Mouse (Mus musculus): Measurements from ENCODE around the gene Usp22. TPM values are rescaled to one million over a fixed set of nuclear protein-coding genes. Genes with fewer than 3 reads are reported as not detected.
"Not testable (repeated sequence)": the region's sequence is repeated elsewhere in the genome, so short reads cannot be mapped to it uniquely, and the experiment has no call there.

The Usp22 gene
- polyA plus RNA-seq, 1 experiment from 2014 or later: 106 TPM

GRCm38 (mm10) chr11:61205167-61205950 is 30.5 kb upstream of the Usp22 start:
- peaks cover 22% of the 10 kb centered on the region for H3K27me3 ChIP-seq (replicated peaks)
- no peak overlapping the region for H3K4me3 ChIP-seq
- H3K4me2 ChIP-seq: no peak overlapping the region
- H3K4me1 ChIP-seq (replicated peaks): peaks cover 14% of the 10 kb centered on the region
- ATAC-seq (ENCODE audit: insufficient number of reproducible peaks, low FRiP score): no peak
- H3K9me3 ChIP-seq (replicated peaks): no peaks in the 10 kb centered on the region
- WGBS: 87% methylated on average over 10 of the region's 10 CpGs
- H3K36me3 ChIP-seq: no peaks in the 10 kb centered on the region
- H3K9ac ChIP-seq: no peak overlapping the region
- H3K27ac ChIP-seq (ENCODE audit: poor library complexity, severe bottlenecking): no peak overlapping the region

GRCm38 (mm10) chr11:61202810-61203209 is 28.0 kb upstream of the Usp22 start:
- no peak overlapping the region for H3K4me3 ChIP-seq
- 0 out of 2 replicates have a peak, but pooled peaks cover 4% of the 10 kb centered on the region for H3K27me3 ChIP-seq (replicated peaks)
- no peaks in the 10 kb centered on the region for H3K9me3 ChIP-seq (replicated peaks)
- WGBS: 62% methylated on average over 2 of the region's 2 CpGs
- H3K9ac ChIP-seq: no peak overlapping the region
- H3K4me1 ChIP-seq (replicated peaks): peaks cover 10% of the 10 kb centered on the region
- no peak overlapping the region for H3K27ac ChIP-seq (ENCODE audit: poor library complexity, severe bottlenecking)
- no peak for ATAC-seq (ENCODE audit: insufficient number of reproducible peaks, low FRiP score)
- no peak overlapping the region for H3K4me2 ChIP-seq
- no peaks in the 10 kb centered on the region for H3K36me3 ChIP-seq

GRCm38 (mm10) chr11:61202186-61202585 is 27.3 kb upstream of the Usp22 start:
- no peak for ATAC-seq (ENCODE audit: insufficient number of reproducible peaks, low FRiP score)
- no peaks in the 10 kb centered on the region for H3K9me3 ChIP-seq (replicated peaks)
- WGBS: 74% methylated on average over 6 of the region's 6 CpGs

GRCm38 (mm10) chr11:61199620-61200362 is 24.9 kb upstream of the Usp22 start:
- Histone ChIP-seq H3K27ac (ENCODE audit: poor library complexity, severe bottlenecking) (no peak overlapping the region), H3K9ac (no peak overlapping the region), H3K27me3 (replicated peaks) (peaks cover 4% of the 10 kb centered on the region; the same call in 1 of the 2 replicates), H3K4me3 (no peak overlapping the region), H3K4me1 (replicated peaks) (0 out of 2 replicates have a peak, but pooled peaks cover 3% of the 10 kb centered on the region), H3K4me2 (no peak overlapping the region), H3K9me3 (replicated peaks) (no peaks in the 10 kb centered on the region), H3K36me3 (no peaks in the 10 kb centered on the region)
- ATAC-seq (ENCODE audit: insufficient number of reproducible peaks, low FRiP score): no peak
- WGBS: 55% methylated on average over 4 of the region's 4 CpGs

More at GRCm38 (mm10) chr11:61202186-61202585, 27.3 kb upstream of the Usp22 start:
- Histone ChIP-seq H3K9ac (no peak overlapping the region), H3K36me3 (no peaks in the 10 kb centered on the region), H3K27me3 (replicated peaks) (0 out of 2 replicates have a peak, but pooled peaks cover 4% of the 10 kb centered on the region), H3K4me1 (replicated peaks) (peaks cover 4% of the 10 kb centered on the region), H3K27ac (ENCODE audit: poor library complexity, severe bottlenecking) (no peak overlapping the region), H3K4me2 (no peak overlapping the region), H3K4me3 (no peak overlapping the region)

GRCm38 (mm10) chr11:61197935-61198334 is 23.1 kb upstream of the Usp22 start:
- peaks cover 13% of the 10 kb centered on the region for H3K27me3 ChIP-seq (replicated peaks)
- no peak overlapping the region for H3K4me2 ChIP-seq
- no peaks in the 10 kb centered on the region for H3K9me3 ChIP-seq (replicated peaks)
- no peak overlapping the region for H3K27ac ChIP-seq (ENCODE audit: poor library complexity, severe bottlenecking)
- no peak overlapping the region for H3K9ac ChIP-seq
- H3K4me3 ChIP-seq: no peak overlapping the region
- 0 out of 2 replicates have a peak, but pooled peaks cover 3% of the 10 kb centered on the region for H3K4me1 ChIP-seq (replicated peaks)
- H3K36me3 ChIP-seq: no peaks in the 10 kb centered on the region
- no peak for ATAC-seq (ENCODE audit: insufficient number of reproducible peaks, low FRiP score)

- Histone ChIP-seq H3K9ac (0 out of 2 replicates have a peak overlapping the region, but pooled peaks have one; percentile 15), H3K4me2 (no peak overlapping the region), H3K4me3 (no peak overlapping the region), H3K36me3 (no peaks in the 10 kb centered on the region), H3K27ac (ENCODE audit: poor library complexity, severe bottlenecking) (no peak overlapping the region), H3K27me3 (replicated peaks) (peaks cover 13% of the 10 kb centered on the region), H3K4me1 (replicated peaks) (0 out of 2 replicates have a peak, but pooled peaks cover 3% of the 10 kb centered on the region), H3K9me3 (replicated peaks) (no peaks in the 10 kb centered on the region)
- no peak for ATAC-seq (ENCODE audit: insufficient number of reproducible peaks, low FRiP score)
- WGBS: 79% methylated on average over 14 of the region's 14 CpGs
These were observed 21.9 kb upstream of the Usp22 start for GRCm38 (mm10) chr11:61196616-61197353.

GRCm38 (mm10) chr11:61193392-61193791 is 18.5 kb upstream of the Usp22 start:
- no peak for ATAC-seq (ENCODE audit: insufficient number of reproducible peaks, low FRiP score)
- no peaks in the 10 kb centered on the region for H3K36me3 ChIP-seq
- no peaks in the 10 kb centered on the region for H3K4me1 ChIP-seq (replicated peaks)
- no peak overlapping the region for H3K9ac ChIP-seq
- H3K9me3 ChIP-seq (replicated peaks): no peaks in the 10 kb centered on the region
- no peak overlapping the region for H3K4me3 ChIP-seq
- 7% methylated on average over 9 of the region's 9 CpGs for WGBS
- H3K27me3 ChIP-seq (replicated peaks): peaks cover 13% of the 10 kb centered on the region
- H3K27ac ChIP-seq (ENCODE audit: poor library complexity, severe bottlenecking): no peak overlapping the region
- no peak overlapping the region for H3K4me2 ChIP-seq

- Histone ChIP-seq H3K36me3 (no peaks in the 10 kb centered on the region), H3K4me2 (no peak overlapping the region), H3K4me3 (no peak overlapping the region), H3K27me3 (replicated peaks) (peaks cover 13% of the 10 kb centered on the region), H3K9ac (no peak overlapping the region), H3K4me1 (replicated peaks) (no peaks in the 10 kb centered on the region), H3K9me3 (replicated peaks) (no peaks in the 10 kb centered on the region), H3K27ac (ENCODE audit: poor library complexity, severe bottlenecking) (no peak overlapping the region)
- no peak for ATAC-seq (ENCODE audit: insufficient number of reproducible peaks, low FRiP score)
- WGBS: 95% methylated on average over 2 of the region's 2 CpGs
These were observed 17.9 kb upstream of the Usp22 start for GRCm38 (mm10) chr11:61192779-61193178.

GRCm38 (mm10) chr11:61192123-61192522 is 17.3 kb upstream of the Usp22 start:
- H3K4me1 ChIP-seq (replicated peaks); H3K9me3 ChIP-seq (replicated peaks); H3K36me3 ChIP-seq; H3K27ac ChIP-seq (ENCODE audit: poor library complexity, severe bottlenecking); H3K4me3 ChIP-seq; ATAC-seq (ENCODE audit: insufficient number of reproducible peaks, low FRiP score); H3K9ac ChIP-seq; H3K4me2 ChIP-seq: not testable (repeated sequence)
- peaks cover 13% of the 10 kb centered on the region for H3K27me3 ChIP-seq (replicated peaks)
- 93% methylated on average over 9 of the region's 10 CpGs for WGBS

GRCm38 (mm10) chr11:61190776-61191175 is 15.9 kb upstream of the Usp22 start:
- Histone ChIP-seq H3K9ac (no peak overlapping the region), H3K4me1 (replicated peaks) (no peaks in the 10 kb centered on the region), H3K4me2 (no peak overlapping the region), H3K9me3 (replicated peaks) (no peaks in the 10 kb centered on the region), H3K4me3 (no peak overlapping the region), H3K27me3 (replicated peaks) (peaks cover 13% of the 10 kb centered on the region), H3K27ac (ENCODE audit: poor library complexity, severe bottlenecking) (no peak overlapping the region), H3K36me3 (no peaks in the 10 kb centered on the region)
- ATAC-seq (ENCODE audit: insufficient number of reproducible peaks, low FRiP score): no peak
- 70% methylated on average over 2 of the region's 2 CpGs for WGBS

- Histone ChIP-seq H3K9me3 (replicated peaks) (peaks cover 2% of the 10 kb centered on the region; the same call in 1 of the 2 replicates), H3K4me2 (no peak overlapping the region), H3K36me3 (no peaks in the 10 kb centered on the region), H3K27me3 (replicated peaks) (no peaks in the 10 kb centered on the region), H3K4me1 (replicated peaks) (no peaks in the 10 kb centered on the region), H3K27ac (ENCODE audit: poor library complexity, severe bottlenecking) (no peak overlapping the region), H3K9ac (no peak overlapping the region), H3K4me3 (no peak overlapping the region)
- no peak for ATAC-seq (ENCODE audit: insufficient number of reproducible peaks, low FRiP score)
- WGBS: 69% methylated on average over 1 of the region's 1 CpGs
These were observed 9.0 kb upstream of the Usp22 start for GRCm38 (mm10) chr11:61183820-61184219.

Measured in heart, embryonic 12.5 days (tissue).